Mouse (Mus musculus): ENCODE measurements around the gene Fsip1. TPM values are rescaled to one million over a fixed set of nuclear protein-coding genes. Genes with fewer than 3 reads are reported as not detected.

Fsip1 gene
- polyA plus RNA-seq (2015; fragmentation: Nextera tagmentation; extraction: Ambion mirVana) = 4.1 TPM in 2 replicates

- Histone ChIP-seq H3K27me3 (replicated peaks; ENCODE audit: control insufficient read depth, insufficient read depth, low read length) (no peaks in the 10 kb centered on the region), H3K4me2 (ENCODE audit: low read length) (peak within 1 kb of the TSS; percentile 64), H3K9me3 (ENCODE audit: control insufficient read depth, low read length) (no peaks in the 10 kb centered on the region), H3K4me1 (ENCODE audit: control insufficient read depth, insufficient read depth, low read depth, low read length) (no peaks in the 10 kb centered on the region), H3K9ac (ENCODE audit: low read depth, low read length) (peak within 1 kb of the TSS; percentile 49), H3K27ac (ENCODE audit: low read depth, low read length) (no peak within 1 kb of the TSS), H3K36me3 (ENCODE audit: control insufficient read depth, insufficient read depth, low read length) (no peaks in the 10 kb centered on the region), H3K4me3 (ENCODE audit: low read length) (peak within 1 kb of the TSS; percentile 42)
- ATAC-seq = peak; percentile 88
- WGBS = 3% methylated on average over 25 of the region's 25 CpGs
Observed at GRCm38 (mm10) chr2:118256621-118257053, at the start of gene Fsip1. Gene Fsip1, minus strand, starts transcription at chr2:118256966.

DNA sequence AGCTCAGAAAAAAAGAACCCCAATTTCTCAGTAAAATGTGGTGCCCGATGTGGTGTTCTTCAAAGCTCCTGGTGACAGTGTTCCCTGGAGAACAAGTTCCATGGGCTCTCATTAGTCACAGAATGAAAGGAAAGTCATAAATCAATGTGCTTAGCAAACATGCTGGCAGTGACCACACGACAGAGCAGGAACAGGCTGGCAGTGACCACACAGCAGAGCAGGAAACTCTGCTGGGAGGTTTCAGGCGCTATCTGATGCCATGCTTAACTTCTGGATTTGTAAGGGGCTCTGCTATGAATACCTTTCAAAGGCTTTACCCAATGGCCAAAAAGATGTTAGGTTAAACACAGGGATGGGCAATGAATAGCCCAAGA lies 49.7 kb upstream of the Fsip1 start:
- WGBS = 35% methylated on average over 3 of the region's 3 CpGs
- no peaks in the 10 kb centered on the region for H3K36me3 ChIP-seq (ENCODE audit: control insufficient read depth, insufficient read depth, low read length)
- H3K4me1 ChIP-seq (ENCODE audit: control insufficient read depth, insufficient read depth, low read depth, low read length) = no peaks in the 10 kb centered on the region
- no peak overlapping the region for H3K4me2 ChIP-seq (ENCODE audit: low read length)
- no peak for ATAC-seq
- no peak overlapping the region for H3K27ac ChIP-seq (ENCODE audit: low read depth, low read length)
- no peaks in the 10 kb centered on the region for H3K27me3 ChIP-seq (replicated peaks; ENCODE audit: control insufficient read depth, insufficient read depth, low read length)
- no peak overlapping the region for H3K9ac ChIP-seq (ENCODE audit: low read depth, low read length)
- no peak overlapping the region for H3K4me3 ChIP-seq (ENCODE audit: low read length)
- H3K9me3 ChIP-seq (ENCODE audit: control insufficient read depth, low read length) = no peaks in the 10 kb centered on the region

DNA sequence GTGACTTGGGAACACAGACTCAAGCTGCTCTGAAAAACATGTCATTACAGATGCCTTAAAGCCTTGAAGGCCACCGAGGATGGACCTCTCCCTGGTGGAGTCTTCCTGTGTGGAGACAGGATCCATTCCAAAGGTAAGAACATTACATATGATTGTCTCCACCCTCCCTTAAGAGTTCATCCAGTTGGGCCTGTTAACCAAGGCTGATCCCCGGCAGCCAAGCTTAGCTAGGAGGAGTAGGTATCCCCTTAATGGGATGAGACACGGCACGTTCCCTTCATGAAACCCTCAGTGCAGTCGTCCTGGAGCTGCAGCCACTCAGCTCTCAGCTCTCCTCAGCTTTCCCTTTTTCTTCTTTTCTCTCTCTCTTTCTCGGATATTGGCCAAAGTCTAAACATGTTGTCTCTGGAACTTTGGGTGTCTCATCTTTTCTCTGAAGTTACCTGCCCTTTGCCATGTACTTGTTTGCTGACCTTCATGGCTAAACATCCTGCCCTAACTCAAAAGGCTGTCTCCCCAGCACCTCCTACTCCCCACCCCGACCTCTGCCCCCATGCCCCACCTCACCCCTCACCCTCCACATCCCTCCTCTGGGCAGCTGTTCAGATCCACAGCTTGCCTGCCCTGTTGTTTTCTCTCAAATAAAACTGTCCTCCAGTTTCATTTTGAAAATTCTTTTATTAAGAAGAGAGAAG lies 49.2 kb upstream of the Fsip1 start:
- Histone ChIP-seq H3K9ac (ENCODE audit: low read depth, low read length) (no peak overlapping the region), H3K36me3 (ENCODE audit: control insufficient read depth, insufficient read depth, low read length) (no peaks in the 10 kb centered on the region), H3K4me3 (ENCODE audit: low read length) (no peak overlapping the region), H3K4me2 (ENCODE audit: low read length) (no peak overlapping the region), H3K27ac (ENCODE audit: low read depth, low read length) (no peak overlapping the region), H3K4me1 (ENCODE audit: control insufficient read depth, insufficient read depth, low read depth, low read length) (no peaks in the 10 kb centered on the region), H3K27me3 (replicated peaks; ENCODE audit: control insufficient read depth, insufficient read depth, low read length) (no peaks in the 10 kb centered on the region), H3K9me3 (ENCODE audit: control insufficient read depth, low read length) (no peaks in the 10 kb centered on the region)
- 83% methylated on average over 7 of the region's 7 CpGs for WGBS
- no peak for ATAC-seq

GRCm38 (mm10) chr2:118303456-118303855 lies 46.7 kb upstream of the Fsip1 start:
- ATAC-seq = no peak
- H3K4me2 ChIP-seq (ENCODE audit: low read length) = no peak overlapping the region
- no peak overlapping the region for H3K27ac ChIP-seq (ENCODE audit: low read depth, low read length)
- H3K36me3 ChIP-seq (ENCODE audit: control insufficient read depth, insufficient read depth, low read length) = no peaks in the 10 kb centered on the region
- H3K4me1 ChIP-seq (ENCODE audit: control insufficient read depth, insufficient read depth, low read depth, low read length) = no peaks in the 10 kb centered on the region
- WGBS = 85% methylated on average over 4 of the region's 4 CpGs
- no peak overlapping the region for H3K9ac ChIP-seq (ENCODE audit: low read depth, low read length)
- no peaks in the 10 kb centered on the region for H3K9me3 ChIP-seq (ENCODE audit: control insufficient read depth, low read length)
- no peak overlapping the region for H3K4me3 ChIP-seq (ENCODE audit: low read length)
- no peaks in the 10 kb centered on the region for H3K27me3 ChIP-seq (replicated peaks; ENCODE audit: control insufficient read depth, insufficient read depth, low read length)

DNA sequence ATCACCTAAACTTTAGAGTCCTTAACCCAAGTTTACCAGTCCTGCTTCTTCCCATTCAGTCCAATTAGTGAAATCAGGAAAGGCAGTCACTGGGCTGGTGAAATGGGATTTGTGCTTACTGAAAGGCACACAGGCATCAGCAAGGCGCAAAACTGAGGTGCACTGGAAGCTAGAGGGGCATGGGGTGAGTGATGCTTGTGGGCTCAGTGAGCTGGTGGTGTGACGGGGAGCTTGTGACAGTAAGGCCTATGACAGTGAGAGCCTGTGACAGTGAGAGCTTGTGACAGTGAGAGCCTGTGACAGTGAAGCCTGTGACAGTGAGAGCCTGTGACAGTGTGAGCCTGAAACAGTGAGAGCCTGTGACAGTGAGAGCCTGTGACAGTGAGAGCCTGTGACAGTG lies 44.9 kb upstream of the Fsip1 start:
- Histone ChIP-seq H3K4me1 (ENCODE audit: control insufficient read depth, insufficient read depth, low read depth, low read length) (no peaks in the 10 kb centered on the region), H3K4me2 (ENCODE audit: low read length) (no peak overlapping the region), H3K9me3 (ENCODE audit: control insufficient read depth, low read length) (no peaks in the 10 kb centered on the region), H3K27ac (ENCODE audit: low read depth, low read length) (no peak overlapping the region), H3K36me3 (ENCODE audit: control insufficient read depth, insufficient read depth, low read length) (no peaks in the 10 kb centered on the region), H3K9ac (ENCODE audit: low read depth, low read length) (no peak overlapping the region), H3K4me3 (ENCODE audit: low read length) (no peak overlapping the region), H3K27me3 (replicated peaks; ENCODE audit: control insufficient read depth, insufficient read depth, low read length) (no peaks in the 10 kb centered on the region)
- WGBS = 91% methylated on average over 2 of the region's 2 CpGs
- ATAC-seq = no peak

GRCm38 (mm10) chr2:118301041-118301545 lies 44.3 kb upstream of the Fsip1 start:
- no peaks in the 10 kb centered on the region for H3K36me3 ChIP-seq (ENCODE audit: control insufficient read depth, insufficient read depth, low read length)
- no peaks in the 10 kb centered on the region for H3K9me3 ChIP-seq (ENCODE audit: control insufficient read depth, low read length)
- WGBS = 63% methylated on average over 8 of the region's 8 CpGs
- H3K27ac ChIP-seq (ENCODE audit: low read depth, low read length) = no peak overlapping the region
- no peak for ATAC-seq
- H3K9ac ChIP-seq (ENCODE audit: low read depth, low read length) = no peak overlapping the region
- H3K4me1 ChIP-seq (ENCODE audit: control insufficient read depth, insufficient read depth, low read depth, low read length) = no peaks in the 10 kb centered on the region
- H3K4me3 ChIP-seq (ENCODE audit: low read length) = no peak overlapping the region
- H3K4me2 ChIP-seq (ENCODE audit: low read length) = no peak overlapping the region
- no peaks in the 10 kb centered on the region for H3K27me3 ChIP-seq (replicated peaks; ENCODE audit: control insufficient read depth, insufficient read depth, low read length)

GRCm38 (mm10) chr2:118299981-118300380 lies 43.2 kb upstream of the Fsip1 start:
- H3K27ac ChIP-seq (ENCODE audit: low read depth, low read length) = no peak overlapping the region
- no peaks in the 10 kb centered on the region for H3K27me3 ChIP-seq (replicated peaks; ENCODE audit: control insufficient read depth, insufficient read depth, low read length)
- H3K9me3 ChIP-seq (ENCODE audit: control insufficient read depth, low read length) = no peaks in the 10 kb centered on the region
- 90% methylated on average over 2 of the region's 2 CpGs for WGBS
- H3K4me1 ChIP-seq (ENCODE audit: control insufficient read depth, insufficient read depth, low read depth, low read length) = no peaks in the 10 kb centered on the region
- no peak overlapping the region for H3K4me2 ChIP-seq (ENCODE audit: low read length)
- no peaks in the 10 kb centered on the region for H3K36me3 ChIP-seq (ENCODE audit: control insufficient read depth, insufficient read depth, low read length)
- ATAC-seq = no peak
- no peak overlapping the region for H3K4me3 ChIP-seq (ENCODE audit: low read length)
- H3K9ac ChIP-seq (ENCODE audit: low read depth, low read length) = no peak overlapping the region

DNA sequence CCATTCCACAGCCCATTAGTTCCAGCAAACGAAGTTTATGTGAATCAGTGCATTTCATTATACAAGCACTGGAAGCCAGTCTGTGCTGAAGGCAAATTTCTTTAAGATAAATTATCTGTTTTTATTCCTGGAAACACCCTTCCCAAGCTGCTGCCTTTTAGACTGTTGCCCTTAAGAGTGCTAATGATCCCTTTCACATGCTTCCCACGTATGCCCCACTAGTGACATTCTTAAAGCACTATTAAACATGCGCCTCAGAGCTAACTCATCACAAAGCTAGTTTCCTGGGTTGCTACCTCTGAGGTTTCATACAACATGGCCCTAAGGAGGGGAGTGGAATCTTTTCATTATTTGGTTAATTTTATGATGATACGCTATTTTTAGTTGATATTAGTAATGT lies 41.8 kb upstream of the Fsip1 start:
- no peaks in the 10 kb centered on the region for H3K27me3 ChIP-seq (replicated peaks; ENCODE audit: control insufficient read depth, insufficient read depth, low read length)
- H3K4me1 ChIP-seq (ENCODE audit: control insufficient read depth, insufficient read depth, low read depth, low read length) = no peaks in the 10 kb centered on the region
- H3K36me3 ChIP-seq (ENCODE audit: control insufficient read depth, insufficient read depth, low read length) = no peaks in the 10 kb centered on the region
- no peak overlapping the region for H3K9ac ChIP-seq (ENCODE audit: low read depth, low read length)
- H3K9me3 ChIP-seq (ENCODE audit: control insufficient read depth, low read length) = no peaks in the 10 kb centered on the region
- H3K4me3 ChIP-seq (ENCODE audit: low read length) = no peak overlapping the region
- H3K27ac ChIP-seq (ENCODE audit: low read depth, low read length) = no peak overlapping the region
- WGBS = 65% methylated on average over 4 of the region's 4 CpGs
- no peak overlapping the region for H3K4me2 ChIP-seq (ENCODE audit: low read length)
- ATAC-seq = 0 out of 2 replicates have a peak, but pooled peaks have one; percentile 52

DNA sequence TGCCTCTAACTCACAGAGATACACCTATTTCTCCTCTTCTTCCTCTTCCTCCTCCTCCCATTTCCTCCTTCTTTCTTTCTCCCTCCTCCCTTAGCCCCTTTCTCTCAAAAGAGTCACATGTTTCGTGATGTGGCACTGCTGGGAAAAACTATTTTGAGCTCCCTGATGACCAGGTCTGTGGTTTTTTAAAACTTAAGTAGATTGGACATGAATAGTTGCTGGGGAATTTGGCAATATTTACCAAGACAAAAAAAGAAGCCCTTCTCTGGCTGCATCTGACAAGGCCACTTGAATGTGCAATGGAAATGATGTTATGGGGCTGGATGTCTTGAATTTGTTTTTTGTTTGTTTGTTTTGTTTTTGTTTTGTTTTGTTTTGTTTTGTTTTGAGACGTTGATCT lies 41.2 kb upstream of the Fsip1 start:
- Histone ChIP-seq H3K4me3 (ENCODE audit: low read length) (no peak overlapping the region), H3K36me3 (ENCODE audit: control insufficient read depth, insufficient read depth, low read length) (no peaks in the 10 kb centered on the region), H3K9ac (ENCODE audit: low read depth, low read length) (no peak overlapping the region), H3K4me2 (ENCODE audit: low read length) (no peak overlapping the region), H3K4me1 (ENCODE audit: control insufficient read depth, insufficient read depth, low read depth, low read length) (no peaks in the 10 kb centered on the region), H3K27me3 (replicated peaks; ENCODE audit: control insufficient read depth, insufficient read depth, low read length) (no peaks in the 10 kb centered on the region), H3K27ac (ENCODE audit: low read depth, low read length) (no peak overlapping the region), H3K9me3 (ENCODE audit: control insufficient read depth, low read length) (no peaks in the 10 kb centered on the region)
- 86% methylated on average over 2 of the region's 2 CpGs for WGBS
- ATAC-seq = no peak
